Mouse (Mus musculus): ENCODE measurements around the gene Arhgef18. TPM values are rescaled to one million over a fixed set of nuclear protein-coding genes. Genes with fewer than 3 reads are reported as not detected.

Gene Arhgef18
- polyA plus RNA-seq, 1 experiment, result not detected

DNA sequence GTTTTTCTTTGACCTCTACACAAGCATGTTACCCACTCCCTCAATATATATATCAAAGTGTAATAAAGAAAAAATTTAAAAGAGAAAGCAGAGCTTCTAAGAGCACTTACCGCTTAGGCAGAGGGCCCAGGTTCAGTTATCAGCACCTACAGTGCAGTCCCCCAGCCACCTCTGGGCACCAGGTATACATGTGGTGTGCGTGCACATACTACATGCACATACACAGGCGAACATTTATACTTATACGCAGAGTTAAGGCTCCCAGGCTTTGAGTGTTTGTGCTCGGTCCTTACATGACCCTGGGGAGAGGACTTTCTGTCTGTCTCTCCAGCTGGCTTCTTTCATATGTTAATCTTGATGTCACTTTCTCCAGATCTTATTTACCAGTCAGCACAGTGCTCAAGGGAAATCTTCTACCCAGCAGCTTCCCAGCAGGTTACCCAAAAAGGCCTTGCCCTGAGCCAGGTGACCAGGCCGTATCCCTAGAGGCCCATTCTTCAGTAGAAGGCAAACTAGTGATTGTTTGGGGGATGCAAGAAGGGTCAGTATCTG is 21.9 kb downstream of the Arhgef18 start:
- TF ChIP-seq POLR2A (IDR thresholded peaks at IDR 0.05; ENCODE audit: insufficient read depth, low read depth, low read length) (no peak), CTCF (IDR thresholded peaks at IDR 0.05; ENCODE audit: insufficient read depth, low read depth, low read length) (no peak)

DNA sequence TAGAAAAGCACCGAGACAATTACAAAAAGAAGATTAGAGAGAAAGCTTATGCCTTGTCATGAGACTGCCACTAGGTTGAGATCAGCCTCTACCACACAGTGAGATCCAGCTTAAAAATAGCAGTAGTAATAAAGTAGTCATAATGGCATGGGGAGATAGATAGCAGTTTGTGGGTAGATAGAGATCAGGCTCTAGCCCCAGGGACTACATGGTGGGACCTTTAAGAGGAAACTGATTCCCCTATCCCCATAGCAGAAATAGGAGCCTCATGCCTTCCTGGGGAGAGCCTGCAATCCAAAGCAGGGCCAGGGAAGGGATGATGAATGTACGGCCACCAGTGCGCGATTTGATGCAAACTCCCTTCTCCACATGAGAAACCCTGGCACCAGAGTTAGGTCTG is 22.5 kb downstream of the Arhgef18 start:
- no peak overlapping the region for H3K4me3 ChIP-seq (ENCODE audit: insufficient read depth, low read depth, low read length)
- TF ChIP-seq POLR2A (IDR thresholded peaks at IDR 0.05; ENCODE audit: insufficient read depth, low read depth, low read length), result no peak
- no peak for TF ChIP-seq CTCF (IDR thresholded peaks at IDR 0.05; ENCODE audit: insufficient read depth, low read depth, low read length)
- peaks cover 8% of the 10 kb centered on the region; the same call in 1 of the 2 replicates for H3K4me1 ChIP-seq (ENCODE audit: control insufficient read depth, insufficient read depth, low read length)
- H3K27ac ChIP-seq (ENCODE audit: insufficient read depth, low read depth, low read length), result no peak overlapping the region
- 57% methylated on average over 4 of the region's 4 CpGs for WGBS

More for the DNA sequence above, 21.9 kb downstream of the Arhgef18 start:
- H3K27ac ChIP-seq (ENCODE audit: insufficient read depth, low read depth, low read length), result no peak overlapping the region
- peaks cover 8% of the 10 kb centered on the region; the same call in 1 of the 2 replicates for H3K4me1 ChIP-seq (ENCODE audit: control insufficient read depth, insufficient read depth, low read length)
- H3K4me3 ChIP-seq (ENCODE audit: insufficient read depth, low read depth, low read length), result no peak overlapping the region
- 77% methylated on average over 6 of the region's 6 CpGs for WGBS

DNA sequence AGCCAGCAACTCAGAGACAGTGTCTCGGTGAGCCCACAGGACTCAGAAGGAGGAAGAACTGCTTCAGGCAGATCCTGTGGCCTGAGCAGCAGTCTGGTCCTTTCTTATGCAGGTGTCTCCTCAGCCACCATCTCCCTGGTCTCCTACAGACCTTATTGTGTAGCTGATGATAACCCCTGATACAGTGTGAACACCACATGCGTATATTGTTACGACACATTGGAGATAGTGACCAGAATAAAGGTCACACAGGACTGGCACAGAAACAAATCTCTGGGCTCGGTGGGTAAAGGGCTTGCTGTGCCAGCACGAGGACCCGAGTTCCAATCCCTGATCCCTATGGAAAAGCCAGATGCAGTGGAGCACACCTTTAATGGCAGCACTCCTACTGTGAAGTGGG is 22.9 kb downstream of the Arhgef18 start:
- peaks cover 8% of the 10 kb centered on the region; the same call in 1 of the 2 replicates for H3K4me1 ChIP-seq (ENCODE audit: control insufficient read depth, insufficient read depth, low read length)
- H3K4me3 ChIP-seq (ENCODE audit: insufficient read depth, low read depth, low read length), result no peak overlapping the region
- H3K27ac ChIP-seq (ENCODE audit: insufficient read depth, low read depth, low read length), result no peak overlapping the region
- 88% methylated on average over 6 of the region's 6 CpGs for WGBS
- TF ChIP-seq CTCF (IDR thresholded peaks at IDR 0.05; ENCODE audit: insufficient read depth, low read depth, low read length) (no peak), POLR2A (IDR thresholded peaks at IDR 0.05; ENCODE audit: insufficient read depth, low read depth, low read length) (no peak)

DNA sequence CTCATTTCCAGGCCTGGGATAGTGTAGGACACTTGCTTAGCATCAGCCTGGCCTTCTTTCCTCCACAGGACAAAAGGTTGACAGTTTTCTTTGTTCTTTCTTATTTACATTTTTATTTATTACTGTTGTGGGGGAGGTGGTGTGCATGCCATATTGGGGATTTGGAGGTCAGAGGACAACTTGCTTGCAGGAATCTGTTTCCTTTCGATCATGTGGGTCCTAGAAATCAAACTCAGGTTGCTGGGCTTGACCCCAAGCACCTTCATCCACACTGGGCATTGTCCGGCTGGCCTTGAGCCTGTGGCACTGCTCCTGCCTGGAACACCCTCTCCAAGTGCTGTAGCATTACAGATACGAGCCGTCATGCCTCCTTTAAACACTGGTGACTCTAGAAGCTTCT is 24.0 kb downstream of the Arhgef18 start:
- TF ChIP-seq CTCF (IDR thresholded peaks at IDR 0.05; ENCODE audit: insufficient read depth, low read depth, low read length), result no peak
- no peak for TF ChIP-seq POLR2A (IDR thresholded peaks at IDR 0.05; ENCODE audit: insufficient read depth, low read depth, low read length)
- Histone ChIP-seq H3K4me1 (ENCODE audit: control insufficient read depth, insufficient read depth, low read length) (peaks cover 8% of the 10 kb centered on the region; the same call in 1 of the 2 replicates), H3K4me3 (ENCODE audit: insufficient read depth, low read depth, low read length) (no peak overlapping the region), H3K27ac (ENCODE audit: insufficient read depth, low read depth, low read length) (no peak overlapping the region)
- WGBS, result 63% methylated on average over 4 of the region's 4 CpGs

DNA sequence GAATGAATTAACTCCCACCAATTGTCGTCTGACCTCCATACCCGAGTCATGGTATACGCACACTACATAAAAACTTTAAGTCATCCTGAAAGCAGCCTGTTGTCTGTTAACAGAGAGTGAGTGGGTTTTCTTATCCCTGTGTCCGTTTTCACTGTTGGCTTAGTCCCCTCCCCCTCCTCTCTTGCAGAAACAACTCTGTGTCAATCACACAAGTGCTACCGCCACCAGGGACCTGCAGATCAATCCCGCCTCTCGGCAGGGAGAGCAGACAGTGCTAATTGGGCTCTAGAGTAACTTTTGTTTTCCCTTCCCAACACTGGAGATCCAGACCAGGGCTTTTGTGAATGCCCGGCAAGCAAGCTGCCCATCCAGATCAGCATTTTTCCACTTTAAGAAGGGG is 24.6 kb downstream of the Arhgef18 start:
- Histone ChIP-seq H3K4me1 (ENCODE audit: control insufficient read depth, insufficient read depth, low read length) (peaks cover 8% of the 10 kb centered on the region; the same call in 1 of the 2 replicates), H3K27ac (ENCODE audit: insufficient read depth, low read depth, low read length) (no peak overlapping the region), H3K4me3 (ENCODE audit: insufficient read depth, low read depth, low read length) (no peak overlapping the region)
- 42% methylated on average over 8 of the region's 8 CpGs for WGBS
- TF ChIP-seq CTCF (IDR thresholded peaks at IDR 0.05; ENCODE audit: insufficient read depth, low read depth, low read length), result no peak
- no peak for TF ChIP-seq POLR2A (IDR thresholded peaks at IDR 0.05; ENCODE audit: insufficient read depth, low read depth, low read length)

DNA sequence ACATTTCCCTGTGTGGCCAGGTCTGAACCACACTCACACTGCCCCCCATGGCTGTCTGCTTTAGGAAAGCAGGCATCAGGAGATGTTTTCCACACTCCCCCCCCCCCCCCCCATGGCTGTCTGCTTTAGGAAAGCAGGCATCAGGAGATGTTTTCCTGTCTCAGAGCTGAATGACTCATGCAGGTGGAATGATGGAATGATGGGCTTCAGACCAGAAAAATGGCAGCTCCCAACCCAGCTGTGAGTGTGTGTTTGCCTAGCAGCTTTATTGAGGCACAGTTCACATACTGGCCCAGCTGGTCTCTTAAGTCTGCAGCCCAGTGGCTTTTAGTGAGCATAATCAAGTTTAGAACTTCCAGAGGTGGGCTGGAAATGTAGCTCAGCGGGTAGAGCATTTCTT is 25.3 kb downstream of the Arhgef18 start:
- no peak for TF ChIP-seq POLR2A (IDR thresholded peaks at IDR 0.05; ENCODE audit: insufficient read depth, low read depth, low read length)
- Histone ChIP-seq H3K4me1 (ENCODE audit: control insufficient read depth, insufficient read depth, low read length) (peaks cover 8% of the 10 kb centered on the region; the same call in 1 of the 2 replicates), H3K4me3 (ENCODE audit: insufficient read depth, low read depth, low read length) (no peak overlapping the region), H3K27ac (ENCODE audit: insufficient read depth, low read depth, low read length) (no peak overlapping the region)
- 96% methylated on average over 1 of the region's 1 CpGs for WGBS

DNA sequence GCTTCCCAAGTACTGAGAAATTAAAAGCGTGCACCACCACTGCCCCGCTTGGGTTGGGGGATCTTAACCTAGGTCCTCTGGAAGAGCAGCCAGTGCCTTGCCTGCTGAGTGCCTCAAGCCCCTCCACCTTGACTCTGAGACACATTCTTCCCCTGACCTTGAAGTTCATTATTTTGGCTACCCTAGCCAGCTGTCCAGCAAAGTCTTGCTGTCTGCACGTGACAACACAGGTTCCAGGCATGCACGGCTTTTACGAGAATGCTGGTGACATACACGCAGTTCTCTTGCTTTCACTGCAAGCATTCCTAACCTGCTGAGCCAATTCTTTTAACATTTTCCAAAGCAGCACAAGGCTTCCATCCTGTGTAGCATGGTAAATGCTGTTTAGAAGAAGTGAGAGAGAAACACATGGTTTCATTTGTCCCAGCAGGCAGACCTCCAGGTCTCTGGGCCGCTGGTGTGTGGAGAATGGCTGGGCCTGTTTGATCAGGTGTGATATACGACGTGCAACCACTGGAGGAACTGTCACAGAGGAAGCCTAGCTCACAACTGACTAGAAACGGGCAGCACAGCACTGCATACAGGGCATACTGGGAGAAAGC is 27.4 kb downstream of the Arhgef18 start:
- 87% methylated on average over 10 of the region's 10 CpGs for WGBS
- Histone ChIP-seq H3K4me3 (ENCODE audit: insufficient read depth, low read depth, low read length) (no peak overlapping the region), H3K4me1 (ENCODE audit: control insufficient read depth, insufficient read depth, low read length) (peaks cover 5% of the 10 kb centered on the region; the same call in 1 of the 2 replicates), H3K27ac (ENCODE audit: insufficient read depth, low read depth, low read length) (no peak overlapping the region)
- TF ChIP-seq CTCF (IDR thresholded peaks at IDR 0.05; ENCODE audit: insufficient read depth, low read depth, low read length) (no peak), POLR2A (IDR thresholded peaks at IDR 0.05; ENCODE audit: insufficient read depth, low read depth, low read length) (no peak)

DNA sequence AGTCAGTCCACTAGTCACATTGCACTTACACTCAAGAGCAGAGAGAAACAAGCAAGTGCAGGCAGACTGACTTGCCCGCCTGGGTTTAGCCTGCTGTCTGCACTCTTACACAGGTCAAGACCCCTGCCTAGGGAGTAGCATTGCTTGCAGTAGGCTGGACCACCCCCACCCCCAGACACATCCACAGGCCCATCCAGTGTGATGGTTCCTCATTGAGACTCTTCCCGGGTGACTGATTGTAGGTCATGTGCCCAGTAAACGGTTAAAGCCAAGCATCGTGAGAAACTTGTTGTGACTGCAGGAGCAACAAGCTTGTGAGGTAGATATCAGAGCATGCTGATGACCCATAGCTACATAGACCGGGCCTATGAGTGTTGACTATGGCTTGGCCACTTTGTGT is 28.7 kb downstream of the Arhgef18 start:
- H3K27ac ChIP-seq (ENCODE audit: insufficient read depth, low read depth, low read length), result no peak overlapping the region
- TF ChIP-seq POLR2A (IDR thresholded peaks at IDR 0.05; ENCODE audit: insufficient read depth, low read depth, low read length), result no peak
- no peak for TF ChIP-seq CTCF (IDR thresholded peaks at IDR 0.05; ENCODE audit: insufficient read depth, low read depth, low read length)
- WGBS, result 95% methylated on average over 5 of the region's 5 CpGs
- H3K4me3 ChIP-seq (ENCODE audit: insufficient read depth, low read depth, low read length), result no peak overlapping the region
- H3K4me1 ChIP-seq (ENCODE audit: control insufficient read depth, insufficient read depth, low read length), result peaks cover 3% of the 10 kb centered on the region; the same call in 1 of the 2 replicates

DNA sequence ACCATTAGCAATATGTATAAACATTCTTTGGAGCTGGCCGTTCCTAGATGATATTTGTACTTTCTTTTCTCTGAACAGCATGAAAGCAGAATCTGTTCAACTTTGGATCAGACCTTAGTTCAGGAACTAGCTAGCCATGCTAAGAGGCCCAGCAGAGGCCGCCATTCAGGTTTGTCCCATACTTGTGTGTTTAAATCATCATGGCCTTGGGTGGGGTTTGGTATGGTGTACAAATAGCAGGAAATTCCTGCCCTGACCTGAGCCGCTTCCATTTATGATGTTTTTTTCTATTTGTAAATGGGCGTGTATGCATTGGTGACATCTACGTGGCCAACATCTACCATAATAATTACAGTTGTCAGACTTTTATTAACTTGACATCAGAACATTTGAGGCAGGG is 32.4 kb downstream of the Arhgef18 start:
- 92% methylated on average over 5 of the region's 5 CpGs for WGBS
- Histone ChIP-seq H3K4me3 (ENCODE audit: insufficient read depth, low read depth, low read length) (no peak overlapping the region), H3K27ac (ENCODE audit: insufficient read depth, low read depth, low read length) (no peak overlapping the region), H3K4me1 (ENCODE audit: control insufficient read depth, insufficient read depth, low read length) (peaks cover 5% of the 10 kb centered on the region; the same call in 1 of the 2 replicates)
- TF ChIP-seq CTCF (IDR thresholded peaks at IDR 0.05; ENCODE audit: insufficient read depth, low read depth, low read length) (no peak), POLR2A (IDR thresholded peaks at IDR 0.05; ENCODE audit: insufficient read depth, low read depth, low read length) (no peak)
